8 mouse cellular contexts compared by ENCODE assay signal in the genomic region with DNA sequence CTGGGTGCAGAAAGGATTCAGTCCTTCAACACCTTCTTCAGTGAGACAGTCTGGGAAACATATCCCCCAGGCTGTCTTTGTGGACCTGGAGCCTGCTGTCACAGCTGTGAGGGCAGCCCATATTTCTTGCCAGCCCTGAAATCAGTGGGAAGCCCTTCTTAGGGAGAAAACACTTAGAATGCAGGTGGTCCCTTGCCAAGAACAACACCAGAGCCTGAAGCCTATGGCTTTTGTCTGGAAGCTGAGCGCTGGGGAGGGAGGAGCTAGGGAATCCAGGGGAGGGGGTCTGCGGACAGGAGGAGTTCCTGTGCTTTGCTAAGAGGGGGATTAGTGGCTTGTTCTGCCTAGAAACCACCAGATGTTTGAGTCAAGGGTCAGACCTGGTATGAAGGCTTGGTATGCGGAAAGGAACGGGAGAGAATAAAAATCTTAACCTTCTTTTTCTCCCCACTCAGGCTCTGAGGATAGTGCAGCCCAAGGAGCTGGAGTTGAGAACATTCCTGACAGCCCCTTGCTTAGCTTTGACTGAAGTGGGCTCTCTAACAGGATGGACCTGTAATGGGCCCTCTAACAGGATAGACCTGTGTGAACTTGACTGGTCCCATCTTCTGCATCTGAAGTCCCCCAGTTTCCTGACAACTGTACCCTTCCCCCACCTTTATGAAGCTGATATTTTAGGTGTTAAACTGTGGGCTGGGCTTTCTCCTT. TPM values are rescaled to one million over a fixed set of nuclear protein-coding genes. Genes with fewer than 3 reads are reported as not detected.
DNase-seq lines count a peak whose midpoint lies in the region; ATAC-seq and TF ChIP-seq lines count a peak whose summit lies in the region.

No protein-coding gene starts in this region.

- H3K27me3 ChIP-seq in heart, embryonic 14.5 days (ENCODE audit: control insufficient read depth, insufficient read depth, low read length) = peaks cover 13% of the 10 kb centered on the region
- H3K27me3 ChIP-seq in embryonic facial prominence, embryonic 10.5 days (replicated peaks; ENCODE audit: low read depth, poor library complexity, severe bottlenecking) = peaks cover 46% of the 10 kb centered on the region
- H3K27me3 ChIP-seq in hindbrain, postnatal 0 days (ENCODE audit: insufficient read depth, low read length) = no peaks in the 10 kb centered on the region
- H3K27me3 ChIP-seq in midbrain, embryonic 13.5 days = peaks cover 35% of the 10 kb centered on the region

- no peak overlapping the region for H3K9ac ChIP-seq in heart, embryonic 14.5 days (ENCODE audit: low read length)
- 0 out of 2 replicates have a peak overlapping the region, but pooled peaks have one; percentile 9 for H3K9ac ChIP-seq in hindbrain, postnatal 0 days (replicated peaks; ENCODE audit: low read length)
- H3K9ac ChIP-seq in midbrain, embryonic 13.5 days (replicated peaks) = no peak overlapping the region

- peaks cover 7 to 17% of the 10 kb centered on the region in 2 experiments; a peak in 3 of 4 replicates for H3K4me1 ChIP-seq in heart, embryonic 14.5 days (ENCODE audit: control insufficient read depth in 2 of 2, insufficient read depth in 2 of 2, low read length in 2 of 2)
- H3K4me1 ChIP-seq in embryonic facial prominence, embryonic 10.5 days = peaks cover 38% of the 10 kb centered on the region
- peaks cover 15% of the 10 kb centered on the region for H3K4me1 ChIP-seq in hindbrain, postnatal 0 days (ENCODE audit: insufficient read depth, low read length)
- H3K4me1 ChIP-seq in midbrain, embryonic 13.5 days (replicated peaks) = peaks cover 28% of the 10 kb centered on the region

- ATAC-seq in heart, embryonic 14.5 days (ENCODE audit: insufficient number of reproducible peaks, insufficient read depth, low FRiP score, low read depth) = peak; percentile 63
- ATAC-seq in hindbrain, postnatal 0 days = peak; percentile 24; the same call in 1 of the 2 replicates
- peak; percentile 62; the same call in 1 of the 2 replicates for ATAC-seq in midbrain, embryonic 13.5 days

- H3K27ac ChIP-seq in heart, embryonic 14.5 days (replicated peaks in 1 of 2; ENCODE audit: control insufficient read depth in 1 of 2, insufficient read depth in 1 of 2, low read depth in 2 of 2, low read length in 2 of 2) = peak overlapping the region; percentile 65 to 76
- H3K27ac ChIP-seq in embryonic facial prominence, embryonic 10.5 days (replicated peaks) = peak overlapping the region; percentile 65
- peak overlapping the region; percentile 54; the same call in 1 of the 2 replicates for H3K27ac ChIP-seq in hindbrain, postnatal 0 days
- H3K27ac ChIP-seq in midbrain, embryonic 13.5 days = peak overlapping the region; percentile 7; the same call in 1 of the 2 replicates

- no peak overlapping the region for H3K4me3 ChIP-seq in heart, embryonic 14.5 days (ENCODE audit: control insufficient read depth in 1 of 2, insufficient read depth in 1 of 2, low read depth in 1 of 2, low read length in 2 of 2)
- H3K4me3 ChIP-seq in embryonic facial prominence, embryonic 10.5 days = no peak overlapping the region
- no peak overlapping the region for H3K4me3 ChIP-seq in hindbrain, postnatal 0 days (ENCODE audit: low read length)
- no peak overlapping the region for H3K4me3 ChIP-seq in midbrain, embryonic 13.5 days (replicated peaks)

- H3K36me3 ChIP-seq in heart, embryonic 14.5 days (ENCODE audit: control insufficient read depth, insufficient read depth, low read length) = no peaks in the 10 kb centered on the region
- H3K36me3 ChIP-seq in embryonic facial prominence, embryonic 10.5 days (replicated peaks) = no peaks in the 10 kb centered on the region
- H3K36me3 ChIP-seq in hindbrain, postnatal 0 days (ENCODE audit: insufficient read depth, low read length) = no peaks in the 10 kb centered on the region
- no peaks in the 10 kb centered on the region for H3K36me3 ChIP-seq in midbrain, embryonic 13.5 days

- DNase-seq in heart, adult 18-20 months = no peak
- DNase-seq in embryonic facial prominence, embryonic 10.5 days (ENCODE audit: low spot score) = peak; percentile 76
- peak; percentile 45 for DNase-seq in hindbrain, postnatal 0 days (ENCODE audit: low spot score)
- no peak for DNase-seq in adrenal gland, postnatal 36 days
- no peak for DNase-seq in cerebellum, adult 18-20 months
- DNase-seq in adrenal gland, adult 2 months = no peak

- peak overlapping the region; percentile 12; the same call in 1 of the 2 replicates for H3K4me2 ChIP-seq in heart, embryonic 14.5 days (ENCODE audit: low read length)
- peak overlapping the region; percentile 16; the same call in 1 of the 2 replicates for H3K4me2 ChIP-seq in hindbrain, postnatal 0 days (ENCODE audit: low read depth, low read length)
- H3K4me2 ChIP-seq in midbrain, embryonic 13.5 days (replicated peaks) = no peak overlapping the region

- TF ChIP-seq CTCF in hindbrain, postnatal 0 days (IDR thresholded peaks at IDR 0.05; ENCODE audit: low read depth) = no peak

- H3K9me3 ChIP-seq in heart, embryonic 14.5 days (ENCODE audit: control insufficient read depth, low read length) = no peaks in the 10 kb centered on the region
- H3K9me3 ChIP-seq in embryonic facial prominence, embryonic 10.5 days = no peaks in the 10 kb centered on the region
- H3K9me3 ChIP-seq in hindbrain, postnatal 0 days (ENCODE audit: low read length) = no peaks in the 10 kb centered on the region
- H3K9me3 ChIP-seq in midbrain, embryonic 13.5 days = no peaks in the 10 kb centered on the region

- WGBS in heart, embryonic 14.5 days = 11% methylated on average over 4 of the region's 4 CpGs
- 14% methylated on average over 4 of the region's 4 CpGs for WGBS in embryonic facial prominence, embryonic 10.5 days
- WGBS in hindbrain, postnatal 0 days = 27% methylated on average over 4 of the region's 4 CpGs
- 11% methylated on average over 4 of the region's 4 CpGs for WGBS in midbrain, embryonic 13.5 days

RNA-seq across cellular contexts. Expression of a gene that starts 22.2 kb away (rescaled TPM):
- polyA plus RNA-seq in heart, embryonic 14.5 days (2014; fragmentation: Nextera tagmentation; extraction: Ambion mirVana) = 29.1 and 30.4 TPM in 2 replicates
- total RNA-seq in heart, adult 18-20 months (2021) = 1 to 10 TPM; 8.0 to 9.7 TPM
- polyA plus RNA-seq in embryonic facial prominence, embryonic 10.5 days (2016; fragmentation: Nextera tagmentation; extraction: Ambion mirVana) = 40.9 and 41.8 TPM in 2 replicates
- 32.8 and 37.6 TPM in 2 replicates for total RNA-seq in hindbrain, postnatal 0 days (2014; rRNA removed)
- polyA plus RNA-seq in hindbrain, postnatal 0 days (2015; fragmentation: Nextera tagmentation; extraction: Ambion mirVana) = 68.6 and 69.2 TPM in 2 replicates
- 54.9 and 59.4 TPM in 2 replicates for polyA plus RNA-seq in midbrain, embryonic 13.5 days (2015; fragmentation: Nextera tagmentation; extraction: Ambion mirVana)
- total RNA-seq in adrenal gland, postnatal 36 days (2021) = 10 to 100 TPM; 27.6 to 37.3 TPM
- 10 to 100 TPM; 28.6 to 30.0 TPM for total RNA-seq in adrenal gland, adult 2 months (2021)
- 13.9 and 18.2 TPM in 2 replicates for polyA plus RNA-seq in adrenal gland, adult 2 months (2012; rRNA removed)

RNA-seq across cellular contexts. Expression of a gene that starts 32.8 kb away (rescaled TPM):
- polyA plus RNA-seq in heart, embryonic 14.5 days (2014; fragmentation: Nextera tagmentation; extraction: Ambion mirVana) = not detected in 2 replicates
- total RNA-seq in heart, adult 18-20 months (2021) = not detected
- not detected in 2 replicates for polyA plus RNA-seq in embryonic facial prominence, embryonic 10.5 days (2016; fragmentation: Nextera tagmentation; extraction: Ambion mirVana)
- 0.18 TPM in 1 of 2 replicates, not detected in the other for total RNA-seq in hindbrain, postnatal 0 days (2014; rRNA removed)
- polyA plus RNA-seq in hindbrain, postnatal 0 days (2015; fragmentation: Nextera tagmentation; extraction: Ambion mirVana) = not detected in 2 replicates
- polyA plus RNA-seq in midbrain, embryonic 13.5 days (2015; fragmentation: Nextera tagmentation; extraction: Ambion mirVana) = not detected in 2 replicates
- not detected for total RNA-seq in adrenal gland, postnatal 36 days (2021)
- total RNA-seq in adrenal gland, adult 2 months (2021) = not detected
- polyA plus RNA-seq in adrenal gland, adult 2 months (2012; rRNA removed) = not detected in 2 replicates

RNA-seq across cellular contexts. Expression of a gene that starts 43.3 kb away (rescaled TPM):
- 33.6 and 38.6 TPM in 2 replicates for polyA plus RNA-seq in heart, embryonic 14.5 days (2014; fragmentation: Nextera tagmentation; extraction: Ambion mirVana)
- 10 to 100 TPM; 10.6 to 11.3 TPM for total RNA-seq in heart, adult 18-20 months (2021)
- polyA plus RNA-seq in embryonic facial prominence, embryonic 10.5 days (2016; fragmentation: Nextera tagmentation; extraction: Ambion mirVana) = 78.4 and 79.0 TPM in 2 replicates
- 55.7 and 59.2 TPM in 2 replicates for total RNA-seq in hindbrain, postnatal 0 days (2014; rRNA removed)
- polyA plus RNA-seq in hindbrain, postnatal 0 days (2015; fragmentation: Nextera tagmentation; extraction: Ambion mirVana) = 41.9 and 42.1 TPM in 2 replicates
- 110 and 111 TPM in 2 replicates for polyA plus RNA-seq in midbrain, embryonic 13.5 days (2015; fragmentation: Nextera tagmentation; extraction: Ambion mirVana)
- total RNA-seq in adrenal gland, postnatal 36 days (2021) = 10 to 100 TPM; 44.1 to 45.7 TPM
- total RNA-seq in adrenal gland, adult 2 months (2021) = 10 to 100 TPM; 36.0 TPM
- polyA plus RNA-seq in adrenal gland, adult 2 months (2012; rRNA removed) = 22.3 and 23.5 TPM in 2 replicates

Comparison
In these comparisons a context has a peak if more than half of its experiments do, and no peak if none do; other contexts are left out.
1. H3K27ac ChIP-seq: peak in every context shown above with its lines; median percentile 70 in heart, embryonic 14.5 days; 65 in embryonic facial prominence, embryonic 10.5 days; 54 in hindbrain, postnatal 0 days; 7 in midbrain, embryonic 13.5 days.
2. DNase-seq: peak in embryonic facial prominence, embryonic 10.5 days (single experiment) and hindbrain, postnatal 0 days (single experiment); none in heart, adult 18-20 months (0 of 2), adrenal gland, postnatal 36 days (0 of 2), cerebellum, adult 18-20 months (0 of 2) and adrenal gland, adult 2 months (single experiment).
3. Peak in every context shown above with its lines, with median percentiles within 50 percentile points of each other: ATAC-seq.